Mouse (Mus musculus) heart, postnatal 0 days (tissue): ENCODE measurements around the gene Cacna1c.

ENCODE experiments used
- CTCF ChIP-seq: IDR thresholded peaks from 2 replicates; pipeline ENCODE4 v1.5.1; 2016; ENCODE audit warnings: antibody characterized with exemption, control low read depth, low read depth
- EP300 ChIP-seq: IDR thresholded peaks from 2 replicates; pipeline ENCODE4 v1.6.1; 2016; ENCODE audit warnings: antibody characterized with exemption, low read depth

DNA sequence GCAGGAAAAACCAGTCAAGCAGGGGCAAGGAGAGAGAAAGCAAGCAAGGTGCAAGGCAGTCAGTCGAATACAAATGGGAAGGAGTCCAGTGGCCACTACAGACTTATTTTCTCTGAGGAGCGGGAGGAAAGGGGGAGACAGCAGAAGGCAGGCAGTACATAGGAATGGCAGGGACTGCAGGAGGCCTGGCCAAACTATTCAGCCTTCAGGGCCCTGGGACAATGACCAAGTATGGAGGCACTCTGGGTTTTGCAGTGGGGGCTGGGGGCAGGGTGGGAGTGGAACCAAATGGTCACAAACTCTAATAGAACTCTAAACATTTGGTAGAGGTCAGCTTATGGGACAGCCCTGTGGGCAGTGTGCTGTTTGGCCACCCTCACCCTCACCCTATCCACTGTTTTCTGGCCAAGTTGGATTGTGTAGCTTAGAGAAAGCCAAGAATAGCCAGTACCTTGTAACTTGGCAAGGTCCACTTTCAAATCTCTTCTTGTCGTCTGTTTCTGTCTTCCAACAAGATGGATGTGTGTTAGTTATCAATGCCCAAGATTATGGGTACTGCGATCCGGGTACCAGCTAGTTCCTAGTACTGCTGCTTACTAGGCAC is 330.3 kb downstream of the Cacna1c start:
- no peak for TF ChIP-seq EP300
- TF ChIP-seq CTCF = no peak
